Mouse (Mus musculus) lung, adult 2 months (tissue): ENCODE results near the gene Ikbkg.

Source experiments
- CTCF ChIP-seq: fragments of 200-500 bp; IDR thresholded peaks from 2 replicates; pipeline ENCODE4 v1.5.1; 2011; ENCODE audit warnings: mild to moderate bottlenecking, low read length, control low read depth; ENCODE audit not compliant: insufficient read depth
- POLR2A ChIP-seq: fragments of 200-500 bp; IDR thresholded peaks from 2 replicates; pipeline ENCODE4 v1.6.1; 2011; ENCODE audit warnings: low read depth, mild to moderate bottlenecking, control low read depth, low read length, borderline replicate concordance; ENCODE audit errors: extremely low read depth

DNA sequence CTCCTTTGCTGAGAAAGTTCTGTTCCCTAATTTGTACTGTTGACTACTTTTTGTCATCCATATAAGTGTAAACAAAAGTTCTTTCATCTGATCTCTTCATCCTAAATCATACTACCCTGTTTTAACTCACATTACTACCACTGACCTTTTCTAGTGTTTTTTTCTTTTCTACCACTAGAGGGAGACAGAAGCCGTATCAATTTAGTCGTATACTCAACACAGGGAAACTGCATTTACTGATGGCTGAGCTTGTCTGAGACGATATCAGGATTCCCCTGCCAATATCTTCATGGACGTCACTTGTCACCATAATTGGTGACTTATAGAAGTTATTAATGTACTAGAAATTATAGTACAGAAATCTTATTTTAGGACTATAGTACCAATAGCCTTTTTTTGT is 59.7 kb downstream of the Ikbkg start:
- TF ChIP-seq CTCF (0 out of 2 replicates have a peak, but pooled peaks have one; percentile 2), POLR2A (no peak)
